Mouse (Mus musculus) CH12.LX (cell line): ENCODE measurements at regions not wholly inside any gene's neighbourhood (a gene's known extent, or its start where the extent isn't known, plus 50 kb on each side); places are given as distances from the start of the nearest gene placed in this dataset.

Experiments used
- DNase-seq: peaks from one replicate; pipeline ENCODE4 v3.0.0-alpha.2; 2013; ENCODE audit errors: extremely low read depth
- H3K27ac ChIP-seq: 2 replicates; pipeline ENCODE4 v1.5.1; 2012; ENCODE audit warnings: low read depth, mild to moderate bottlenecking, control low read depth, moderate library complexity; ENCODE audit not compliant: insufficient read depth
- H3K27me3 ChIP-seq: replicated peaks from 2 replicates; pipeline ENCODE3; 2012; ENCODE audit warnings: inconsistent platforms
- H3K36me3 ChIP-seq, 2 experiments: replicated peaks in 1 of 2; 2 replicates each; pipeline versions ENCODE3 to v1.6.1; 2012; ENCODE audit warnings: inconsistent platforms in 1 of 2, low read length in 1 of 2, mild to moderate bottlenecking in 1 of 2, mixed read lengths in 1 of 2, moderate library complexity in 1 of 2; ENCODE audit not compliant: control insufficient read depth in 1 of 2, insufficient read depth in 1 of 2
- H3K4me1 ChIP-seq, 2 experiments: 2 replicates each; pipeline ENCODE4 v1.6.1; 2012; ENCODE audit warnings: inconsistent platforms in 1 of 2, moderate library complexity in 1 of 2; ENCODE audit not compliant: insufficient read depth in 2 of 2, control insufficient read depth in 1 of 2
- H3K4me2 ChIP-seq: 2 replicates; pipeline ENCODE4 v1.6.1; 2012; ENCODE audit warnings: low read depth, mild to moderate bottlenecking, control low read depth; ENCODE audit not compliant: poor library complexity, insufficient read depth, severe bottlenecking
- H3K4me3 ChIP-seq, 3 experiments: fragments of 150-350 bp in 1 of 3; sonication (generic) in 1 of 3; replicated peaks in 1 of 3; 2 replicates each; pipeline versions ENCODE3 to v1.5.1; 2011 to 2012; ENCODE audit warnings: low read depth in 2 of 3, low read length in 2 of 3, mild to moderate bottlenecking in 2 of 3, moderate library complexity in 2 of 3, control low read depth in 1 of 3, improper control_type of control experiment in 1 of 3, inconsistent platforms in 1 of 3, mixed read lengths in 1 of 3; ENCODE audit not compliant: poor library complexity in 1 of 3
- H3K79me2 ChIP-seq: replicated peaks from 2 replicates; pipeline ENCODE4 v1.6.1; 2012; ENCODE audit warnings: mild to moderate bottlenecking, moderate library complexity; ENCODE audit not compliant: control insufficient read depth, poor library complexity, insufficient read depth, severe bottlenecking; ENCODE audit errors: extremely low read depth
- H3K9ac ChIP-seq: 2 replicates; pipeline ENCODE4 v1.6.1; 2012; ENCODE audit warnings: low read depth, mild to moderate bottlenecking, control low read depth, moderate library complexity; ENCODE audit not compliant: insufficient read depth
- H3K9me3 ChIP-seq: replicated peaks from 2 replicates; pipeline ENCODE3; 2012; ENCODE audit warnings: low read length, inconsistent platforms, mixed read lengths
- BHLHE40 ChIP-seq: IDR thresholded peaks from 2 replicates; pipeline ENCODE4 v1.6.1; 2011; ENCODE audit warnings: mild to moderate bottlenecking, low read depth, low read length, improper control_type of control experiment
- CTCF ChIP-seq, 2 experiments: IDR thresholded peaks in 1 of 2; conservative IDR thresholded peaks in 1 of 2; 2 replicates each; pipeline ENCODE4 v1.5.1; 2011 to 2012; ENCODE audit warnings: low read depth in 2 of 2, low read length in 2 of 2, improper control_type of control experiment in 1 of 2, inconsistent platforms in 1 of 2, mild to moderate bottlenecking in 1 of 2, moderate library complexity in 1 of 2
- ELF1 ChIP-seq: IDR thresholded peaks from 2 replicates; pipeline ENCODE4 v1.6.1; 2014; ENCODE audit warnings: low read depth, mild to moderate bottlenecking, inconsistent platforms, low read length, improper control_type of control experiment
- EP300 ChIP-seq: IDR thresholded peaks from 2 replicates; pipeline ENCODE4 v1.6.1; 2011; ENCODE audit warnings: low read length, improper control_type of control experiment
- HCFC1 ChIP-seq: IDR thresholded peaks from 2 replicates; pipeline ENCODE4 v1.6.1; 2012; ENCODE audit warnings: low read depth, mild to moderate bottlenecking, inconsistent platforms, low read length, improper control_type of control experiment
- IRF4 ChIP-seq: IDR thresholded peaks from 2 replicates; pipeline ENCODE4 v1.6.1; 2014; ENCODE audit warnings: low read depth, mild to moderate bottlenecking, inconsistent platforms, low read length, improper control_type of control experiment
- JUND ChIP-seq: conservative IDR thresholded peaks from 2 replicates; pipeline ENCODE4 v1.6.1; 2011; ENCODE audit warnings: low read depth, low read length, improper control_type of control experiment
- KAT2A ChIP-seq: IDR thresholded peaks from 2 replicates; pipeline ENCODE4 v1.6.1; 2012; ENCODE audit warnings: low read length, improper control_type of control experiment, inconsistent platforms; ENCODE audit not compliant: insufficient replicate concordance
- MAX ChIP-seq: IDR thresholded peaks from 2 replicates; pipeline ENCODE4 v1.6.1; 2011; ENCODE audit warnings: low read length, improper control_type of control experiment
- MAZ ChIP-seq: IDR thresholded peaks from 2 replicates; pipeline ENCODE4 v1.6.1; 2012; ENCODE audit warnings: low read depth, mild to moderate bottlenecking, inconsistent platforms, low read length, improper control_type of control experiment, moderate library complexity
- MYC ChIP-seq: IDR thresholded peaks from 2 replicates; pipeline ENCODE4 v1.6.1; 2011; ENCODE audit warnings: low read depth, mild to moderate bottlenecking, improper control_type of control experiment, low read length
- POLR2AphosphoS2 ChIP-seq: IDR thresholded peaks from 2 replicates; pipeline ENCODE4 v1.6.1; 2011; ENCODE audit warnings: low read depth, low read length, improper control_type of control experiment
- RCOR1 ChIP-seq: conservative IDR thresholded peaks from 2 replicates; pipeline ENCODE4 v1.6.1; 2012; ENCODE audit warnings: low read depth, mild to moderate bottlenecking, inconsistent platforms, low read length, improper control_type of control experiment
- TCF12 ChIP-seq: IDR thresholded peaks from 2 replicates; pipeline ENCODE4 v1.6.1; 2014; ENCODE audit warnings: low read depth, mild to moderate bottlenecking, inconsistent platforms, low read length, improper control_type of control experiment
- USF1 ChIP-seq: IDR thresholded peaks from 2 replicates; pipeline ENCODE4 v1.6.1; 2014; ENCODE audit warnings: low read depth, mild to moderate bottlenecking, inconsistent platforms, low read length, improper control_type of control experiment
- USF2 ChIP-seq: conservative IDR thresholded peaks from 2 replicates; pipeline ENCODE4 v1.6.1; 2011; ENCODE audit warnings: low read depth, low read length, improper control_type of control experiment
- ZC3H11A ChIP-seq: IDR thresholded peaks from 2 replicates; pipeline ENCODE4 v1.6.1; 2012; ENCODE audit warnings: low read depth, mild to moderate bottlenecking, inconsistent platforms, low read length, improper control_type of control experiment
- ZNF384 ChIP-seq: IDR thresholded peaks from 2 replicates; pipeline ENCODE4 v1.6.1; 2012; ENCODE audit warnings: low read depth, low read length, improper control_type of control experiment, inconsistent platforms
- dilution Hi-C: fragments of 300-500 bp; cut with MboI; formaldehyde crosslinking; loops from 2 replicates; pipeline ENCODE4 v1.14.3; 2020; ENCODE audit warnings: low sequenced_read_pairs; ENCODE audit not compliant: extremely low pct_unique_long_range_greater_than_20kb, extremely low pct_ligation_motif_present
- in situ Hi-C: fragments of 300-500 bp; cut with MboI; formaldehyde crosslinking; loops from 3 replicates; pipeline ENCODE4 v1.14.3; 2019; ENCODE audit warnings: low sequenced_read_pairs, low pct_ligation_motif_present, low pct_unique_long_range_greater_than_20kb, mixed read lengths

DNA sequence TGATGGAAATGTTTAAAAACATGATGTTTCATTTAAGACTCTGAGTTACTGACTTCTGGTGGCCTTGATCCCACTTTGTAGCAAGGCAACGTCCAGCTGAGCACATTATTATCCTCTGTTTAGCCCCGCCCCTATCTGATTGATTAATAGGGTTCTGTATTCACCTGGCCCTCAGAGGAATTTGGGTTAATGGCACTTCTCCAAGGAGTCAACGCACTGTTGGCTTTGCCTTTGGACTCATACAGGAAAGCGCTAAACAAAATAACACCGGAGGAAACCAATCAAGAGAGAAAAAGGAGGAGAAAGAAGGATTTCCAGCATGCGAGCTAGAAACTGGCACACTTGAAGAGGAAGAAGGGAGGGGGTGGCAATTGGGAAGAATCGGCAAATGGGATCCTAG, 497.1 kb downstream of the Nedd1 start:
- Histone ChIP-seq H3K36me3 (no peaks in the 10 kb centered on the region), H3K9me3 (peaks cover 37% of the 10 kb centered on the region), H3K4me2 (no peak overlapping the region), H3K4me1 (no peaks in the 10 kb centered on the region), H3K4me3 (no peak overlapping the region), H3K27ac (no peak overlapping the region), H3K79me2 (no peaks in the 10 kb centered on the region), H3K9ac (no peak overlapping the region)
- dilution Hi-C loops, result no loop called here
- no peak for DNase-seq
- TF ChIP-seq KAT2A (no peak), MAZ (no peak), USF2 (no peak), MAX (no peak), CTCF (conservative IDR thresholded peaks at IDR 0.05 in 1 of 2, IDR thresholded peaks at IDR 0.05 in 1 of 2; ENCODE audit: low read depth in 2 of 2, low read length in 2 of 2) (no peak), RCOR1 (no peak), TCF12 (no peak), ELF1 (no peak), ZC3H11A (no peak), EP300 (no peak)
- TF ChIP-seq, all 38 proteins: peak for 0
- no peaks in the 10 kb centered on the region for H3K27me3 ChIP-seq
- in situ Hi-C loops, result no loop called here

DNA sequence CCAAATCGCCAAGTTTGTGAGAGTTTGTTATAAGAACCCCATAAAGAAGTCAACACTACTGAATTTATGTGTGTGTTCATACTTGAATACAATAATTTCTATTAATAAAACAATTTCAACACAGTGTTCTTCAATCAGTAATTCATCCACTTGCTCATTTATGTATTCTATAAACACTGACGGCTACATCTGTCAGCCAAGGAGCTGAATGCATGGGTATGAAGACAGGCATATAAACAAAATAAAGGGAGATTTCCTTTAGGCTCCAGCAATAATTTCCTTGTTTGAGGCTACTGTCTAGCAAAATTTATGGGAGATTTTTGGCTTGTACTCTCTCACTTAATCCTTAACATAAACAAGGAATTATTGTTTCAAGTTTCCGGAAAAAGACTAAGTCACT, 502.9 kb downstream of the Nedd1 start:
- Histone ChIP-seq H3K79me2 (no peaks in the 10 kb centered on the region), H3K27ac (no peak overlapping the region), H3K9ac (no peak overlapping the region), H3K36me3 (no peaks in the 10 kb centered on the region), H3K27me3 (no peaks in the 10 kb centered on the region), H3K4me1 (no peaks in the 10 kb centered on the region), H3K4me3 (no peak overlapping the region), H3K9me3 (peaks cover 30% of the 10 kb centered on the region), H3K4me2 (no peak overlapping the region)
- in situ Hi-C loops (no loop called here), dilution Hi-C loops (no loop called here)
- TF ChIP-seq POLR2AphosphoS2, result no peak
- no peak for TF ChIP-seq MYC
- no peak for TF ChIP-seq IRF4
- TF ChIP-seq HCFC1, result no peak
- no peak for TF ChIP-seq USF1
- no peak for TF ChIP-seq JUND
- TF ChIP-seq MAZ, result no peak
- TF ChIP-seq BHLHE40, result no peak
- TF ChIP-seq ZNF384, result no peak
- no peak for DNase-seq
